Mouse (Mus musculus): ENCODE measurements around the gene Selplg. TPM values are rescaled to one million over a fixed set of nuclear protein-coding genes. Genes with fewer than 3 reads are reported as not detected.
"Not testable (repeated sequence)": the region's sequence is repeated elsewhere in the genome, so short reads cannot be mapped to it uniquely, and the experiment has no call there.

Gene Selplg
- polyA plus RNA-seq, 1 experiment from 2014 or later: 18.9 TPM

DNA sequence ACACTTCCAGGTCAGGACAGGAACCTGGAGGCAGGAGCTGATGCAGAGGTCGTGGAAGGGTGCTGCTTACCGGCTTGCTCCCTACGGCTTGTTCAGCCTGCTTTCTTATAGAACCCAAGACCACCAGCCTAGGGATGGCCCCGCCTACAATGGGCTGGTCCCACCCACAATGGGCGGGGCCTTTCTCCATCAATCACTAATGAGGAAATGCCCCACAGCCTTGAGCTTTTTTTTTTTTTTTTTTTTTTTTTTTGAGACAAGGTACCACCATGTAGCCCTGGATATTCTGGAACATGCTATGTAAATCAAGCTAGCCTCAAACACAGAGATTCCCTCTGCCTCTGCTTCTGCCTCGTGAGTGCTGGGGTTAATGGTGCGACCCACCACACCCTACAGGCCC is 50.6 kb downstream of the Selplg start:
- WGBS (ENCODE audit: insufficient replicate concordance): 70% methylated on average over 7 of the region's 7 CpGs
- H3K9ac ChIP-seq (replicated peaks): no peak overlapping the region

DNA sequence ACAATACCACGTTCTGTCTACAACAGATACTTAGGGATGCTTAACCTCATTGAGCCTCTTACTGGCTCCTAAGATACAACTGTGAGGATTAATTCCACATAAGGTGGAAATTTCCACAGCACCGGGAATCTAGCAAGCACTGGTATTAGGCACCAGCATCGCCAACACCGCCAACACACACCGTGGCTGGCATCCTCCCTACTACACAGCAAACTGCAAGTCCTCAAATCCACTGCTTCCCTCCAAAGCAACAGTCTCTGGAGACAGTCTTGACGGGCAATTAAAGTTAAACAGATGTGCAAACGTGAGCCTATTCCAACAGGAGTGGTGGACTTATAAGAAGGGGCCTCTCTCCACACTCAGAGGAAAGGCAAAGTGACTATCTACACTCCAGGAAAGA is 51.2 kb downstream of the Selplg start:
- TF ChIP-seq CTCF (IDR thresholded peaks at IDR 0.05; ENCODE audit: low read depth) (no peak), EP300 (IDR thresholded peaks at IDR 0.05; ENCODE audit: low read depth) (no peak)
- no peak for ATAC-seq

More for the DNA sequence above, 50.6 kb downstream of the Selplg start:
- peaks cover 10% of the 10 kb centered on the region for H3K36me3 ChIP-seq (replicated peaks; ENCODE audit: insufficient read depth, low read length)
- no peaks in the 10 kb centered on the region for H3K9me3 ChIP-seq (ENCODE audit: low read length)
- DNase-seq: no peak
- peaks cover 6% of the 10 kb centered on the region; the same call in 1 of the 2 replicates for H3K4me1 ChIP-seq (ENCODE audit: insufficient read depth)
- no peak for TF ChIP-seq CTCF (IDR thresholded peaks at IDR 0.05; ENCODE audit: low read depth)
- TF ChIP-seq EP300 (IDR thresholded peaks at IDR 0.05; ENCODE audit: low read depth): no peak
- no peak overlapping the region for H3K27ac ChIP-seq (ENCODE audit: low read depth)
- ATAC-seq: no peak
- H3K27me3 ChIP-seq (ENCODE audit: insufficient read depth, low read length): no peaks in the 10 kb centered on the region
- no peak overlapping the region for H3K4me2 ChIP-seq (ENCODE audit: low read depth, low read length)
- H3K4me3 ChIP-seq (ENCODE audit: low read depth, low read length): no peak overlapping the region

DNA sequence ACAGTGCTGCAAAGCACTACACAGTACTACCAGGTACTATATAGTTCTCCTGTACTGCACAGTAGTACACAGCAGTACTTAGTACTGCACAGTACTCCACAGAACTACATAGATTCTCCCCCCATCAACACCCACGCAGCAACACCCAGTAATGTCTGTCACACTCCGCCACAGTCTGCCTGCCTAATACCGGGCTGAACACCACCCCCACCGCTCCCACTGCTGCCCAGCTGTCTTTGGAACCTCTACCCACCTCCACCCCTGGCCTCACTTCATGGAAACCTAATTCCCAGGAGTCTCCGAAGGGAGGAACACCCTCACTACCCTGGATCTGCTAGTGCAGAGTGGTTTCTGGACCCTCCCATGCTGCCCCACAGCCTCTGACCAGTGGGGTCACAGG is 51.7 kb downstream of the Selplg start:
- WGBS (ENCODE audit: insufficient replicate concordance): 92% methylated on average over 5 of the region's 5 CpGs
- Histone ChIP-seq H3K4me3 (ENCODE audit: low read depth, low read length) (no peak overlapping the region), H3K27ac (ENCODE audit: low read depth) (no peak overlapping the region), H3K9me3 (ENCODE audit: low read length) (no peaks in the 10 kb centered on the region), H3K36me3 (replicated peaks; ENCODE audit: insufficient read depth, low read length) (peaks cover 20% of the 10 kb centered on the region), H3K4me1 (ENCODE audit: insufficient read depth) (peaks cover 6% of the 10 kb centered on the region), H3K27me3 (ENCODE audit: insufficient read depth, low read length) (no peaks in the 10 kb centered on the region), H3K4me2 (ENCODE audit: low read depth, low read length) (no peak overlapping the region), H3K9ac (replicated peaks) (no peak overlapping the region)
- no peak for DNase-seq
- no peak for ATAC-seq
- TF ChIP-seq CTCF (IDR thresholded peaks at IDR 0.05; ENCODE audit: low read depth) (no peak), EP300 (IDR thresholded peaks at IDR 0.05; ENCODE audit: low read depth) (no peak)

More for the DNA sequence above, 51.2 kb downstream of the Selplg start:
- H3K9me3 ChIP-seq (ENCODE audit: low read length): no peaks in the 10 kb centered on the region
- H3K27me3 ChIP-seq (ENCODE audit: insufficient read depth, low read length): no peaks in the 10 kb centered on the region
- H3K36me3 ChIP-seq (replicated peaks; ENCODE audit: insufficient read depth, low read length): peaks cover 15% of the 10 kb centered on the region
- H3K4me3 ChIP-seq (ENCODE audit: low read depth, low read length): no peak overlapping the region
- H3K27ac ChIP-seq (ENCODE audit: low read depth): no peak overlapping the region
- no peak overlapping the region for H3K4me2 ChIP-seq (ENCODE audit: low read depth, low read length)
- H3K4me1 ChIP-seq (ENCODE audit: insufficient read depth): peaks cover 3% of the 10 kb centered on the region
- H3K9ac ChIP-seq (replicated peaks): no peak overlapping the region
- DNase-seq: no peak
- 75% methylated on average over 7 of the region's 7 CpGs for WGBS (ENCODE audit: insufficient replicate concordance)

DNA sequence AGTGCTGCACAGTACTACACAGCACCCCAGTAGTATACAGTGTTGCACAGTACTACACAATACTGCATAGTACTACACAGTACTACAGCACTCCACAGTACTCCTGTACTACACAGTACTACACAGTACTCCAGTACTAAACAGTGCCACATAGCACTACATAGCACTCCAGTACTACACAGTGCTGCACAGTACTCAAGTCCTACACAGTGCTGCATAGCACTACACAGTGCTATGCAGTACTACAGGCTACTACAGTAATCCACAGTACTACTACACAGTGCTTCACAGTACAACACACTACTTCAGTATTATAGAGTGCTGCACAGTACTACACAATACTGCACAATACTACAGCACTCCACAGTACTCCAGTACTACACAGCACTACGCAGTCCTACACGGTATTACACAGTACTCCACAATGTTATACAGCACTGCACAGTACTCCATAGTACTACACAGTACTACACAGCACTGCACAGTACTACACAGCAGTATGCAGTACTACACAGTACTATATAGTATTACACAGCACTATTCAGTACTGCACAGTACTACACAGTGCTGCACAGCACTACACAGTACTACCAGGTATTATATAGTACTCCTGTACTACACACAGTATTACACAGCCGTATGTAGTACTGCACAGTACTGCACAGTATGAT is 52.2 kb downstream of the Selplg start:
- Histone ChIP-seq H3K9me3 (ENCODE audit: low read length) (no peaks in the 10 kb centered on the region), H3K36me3 (replicated peaks; ENCODE audit: insufficient read depth, low read length) (peaks cover 25% of the 10 kb centered on the region), H3K9ac (replicated peaks) (no peak overlapping the region), H3K27ac (ENCODE audit: low read depth) (no peak overlapping the region), H3K4me2 (ENCODE audit: low read depth, low read length) (no peak overlapping the region), H3K4me3 (ENCODE audit: low read depth, low read length) (no peak overlapping the region), H3K4me1 (ENCODE audit: insufficient read depth) (peaks cover 8% of the 10 kb centered on the region), H3K27me3 (ENCODE audit: insufficient read depth, low read length) (no peaks in the 10 kb centered on the region)
- ATAC-seq (no peak), DNase-seq (no peak)
- 83% methylated on average over 3 of the region's 3 CpGs for WGBS (ENCODE audit: insufficient replicate concordance)
- TF ChIP-seq CTCF (IDR thresholded peaks at IDR 0.05; ENCODE audit: low read depth) (no peak), EP300 (IDR thresholded peaks at IDR 0.05; ENCODE audit: low read depth) (no peak)

DNA sequence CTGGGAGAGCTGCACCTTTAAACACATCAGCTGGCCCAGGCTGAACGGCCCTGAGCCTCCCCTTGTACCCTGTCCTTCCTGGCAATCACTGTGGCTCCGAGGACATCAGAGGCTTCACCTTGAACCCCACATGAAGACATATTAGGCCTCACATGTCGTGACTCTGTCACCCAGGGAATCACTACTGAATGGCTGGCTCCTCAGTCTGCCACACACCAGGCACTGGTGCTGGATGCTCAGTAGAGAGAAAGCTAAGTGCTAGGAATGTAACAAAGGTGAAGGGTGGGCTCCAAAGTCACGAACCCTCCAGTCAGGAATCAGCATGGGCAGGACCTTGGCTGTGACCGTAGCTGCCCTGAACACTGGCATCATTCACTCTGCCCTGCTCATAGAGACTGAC is 52.9 kb downstream of the Selplg start:
- no peak overlapping the region for H3K4me2 ChIP-seq (ENCODE audit: low read depth, low read length)
- H3K27ac ChIP-seq (ENCODE audit: low read depth): no peak overlapping the region
- ATAC-seq (no peak), DNase-seq (no peak)
- H3K36me3 ChIP-seq (replicated peaks; ENCODE audit: insufficient read depth, low read length): peaks cover 30% of the 10 kb centered on the region
- no peaks in the 10 kb centered on the region for H3K9me3 ChIP-seq (ENCODE audit: low read length)
- H3K27me3 ChIP-seq (ENCODE audit: insufficient read depth, low read length): no peaks in the 10 kb centered on the region
- peaks cover 8% of the 10 kb centered on the region for H3K4me1 ChIP-seq (ENCODE audit: insufficient read depth)
- TF ChIP-seq CTCF (IDR thresholded peaks at IDR 0.05; ENCODE audit: low read depth): no peak
- no peak for TF ChIP-seq EP300 (IDR thresholded peaks at IDR 0.05; ENCODE audit: low read depth)
- H3K4me3 ChIP-seq (ENCODE audit: low read depth, low read length): no peak overlapping the region
- 75% methylated on average over 5 of the region's 5 CpGs for WGBS (ENCODE audit: insufficient replicate concordance)
- no peak overlapping the region for H3K9ac ChIP-seq (replicated peaks)

DNA sequence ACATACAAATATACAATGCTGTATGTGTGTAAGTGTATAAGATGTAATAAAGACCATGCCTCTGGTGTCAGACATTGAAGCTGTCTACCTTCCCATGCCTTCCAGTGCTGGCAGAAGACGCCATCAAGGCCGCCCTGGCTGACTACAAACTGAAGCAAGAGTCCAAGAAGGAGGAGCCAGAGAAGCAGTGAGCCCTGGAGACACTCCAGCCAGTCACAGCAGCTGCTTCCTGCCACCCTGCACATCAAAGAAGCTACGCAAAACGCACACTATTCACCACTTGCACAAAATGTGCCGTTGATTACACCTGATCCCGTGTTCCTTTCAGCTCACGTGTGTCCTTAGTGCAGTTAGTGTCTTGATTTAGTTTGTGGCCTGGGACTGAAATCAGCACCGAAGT is 54.7 kb downstream of the Selplg start:
- not testable (repeated sequence) for ATAC-seq; H3K27me3 ChIP-seq (ENCODE audit: insufficient read depth, low read length); DNase-seq; H3K27ac ChIP-seq (ENCODE audit: low read depth); H3K9ac ChIP-seq (replicated peaks); H3K9me3 ChIP-seq (ENCODE audit: low read length); H3K4me3 ChIP-seq (ENCODE audit: low read depth, low read length); H3K4me2 ChIP-seq (ENCODE audit: low read depth, low read length)
- Histone ChIP-seq H3K36me3 (replicated peaks; ENCODE audit: insufficient read depth, low read length) (peaks cover 35% of the 10 kb centered on the region), H3K4me1 (ENCODE audit: insufficient read depth) (peaks cover 12% of the 10 kb centered on the region)
- 77% methylated on average over 8 of the region's 8 CpGs for WGBS (ENCODE audit: insufficient replicate concordance)

Measured in liver, postnatal 0 days (tissue).